Comparison of ENCODE assay signal across 8 mouse cellular contexts in genomic region chr13:49127844-49128631, GRCm38 (mm10). TPM values are rescaled to one million over a fixed set of nuclear protein-coding genes. Genes with fewer than 3 reads are reported as not detected.
DNase-seq lines count a peak whose midpoint lies in the region; ATAC-seq lines count a peak whose summit lies in the region.

No protein-coding gene starts in this region.

- no peaks in the 10 kb centered on the region for H3K36me3 ChIP-seq in neural tube, embryonic 12.5 days

- WGBS in neural tube, embryonic 12.5 days: 43% methylated on average over 15 of the region's 15 CpGs

- peaks cover 59% of the 10 kb centered on the region for H3K4me1 ChIP-seq in neural tube, embryonic 12.5 days

- DNase-seq in cerebellum, adult 11-12 months: peak; percentile 58
- no peak for DNase-seq in cerebellum, postnatal 4 days (ENCODE audit: low spot score in 2 of 2)
- no peak for DNase-seq in neural tube, embryonic 10.5 days (ENCODE audit: extremely low spot score, low spot score)
- DNase-seq in left cerebral cortex, postnatal 25 days (ENCODE audit: low spot score in 2 of 2): peak; percentile 49 to 83
- no peak for DNase-seq in spleen, postnatal 14 days (ENCODE audit: low spot score in 2 of 2)
- DNase-seq in layer of hippocampus, postnatal 10 days (ENCODE audit: low spot score in 2 of 2): no peak
- no peak for DNase-seq in adrenal gland, adult 8-10 months

- peak overlapping the region; percentile 20 for H3K4me2 ChIP-seq in neural tube, embryonic 12.5 days (replicated peaks)

- H3K27ac ChIP-seq in neural tube, embryonic 12.5 days: no peak overlapping the region

- H3K9me3 ChIP-seq in neural tube, embryonic 12.5 days: no peaks in the 10 kb centered on the region

- H3K4me3 ChIP-seq in neural tube, embryonic 12.5 days: no peak overlapping the region

- ATAC-seq in neural tube, embryonic 12.5 days (ENCODE audit: low FRiP score, low read depth): no peak

- H3K27me3 ChIP-seq in neural tube, embryonic 12.5 days (replicated peaks): no peaks in the 10 kb centered on the region

- intact Hi-C loops in left cerebral cortex, postnatal 25 days (cut with DNase I): no loop called here

- H3K9ac ChIP-seq in neural tube, embryonic 12.5 days: no peak overlapping the region

RNA-seq across cellular contexts. Expression of gene Wnk2, which starts 19.8 kb away (rescaled TPM):
- 16.4 and 17.2 TPM in 2 replicates for polyA plus RNA-seq in neural tube, embryonic 12.5 days (2016; fragmentation: Nextera tagmentation; extraction: Ambion mirVana)
- 100 to 1,000 TPM; 111 to 115 TPM for total RNA-seq in left cerebral cortex, postnatal 25 days (2021)
- total RNA-seq in layer of hippocampus, postnatal 10 days (2021): 10 to 100 TPM; 88.6 to 98.8 TPM
- 1 to 10 TPM; 2.8 to 5.9 (median 5.0) TPM for total RNA-seq in adrenal gland, adult 8-10 months (2022)

RNA-seq across cellular contexts. Expression of gene Ninj1, which starts 59.2 kb away (rescaled TPM):
- polyA plus RNA-seq in neural tube, embryonic 12.5 days (2016; fragmentation: Nextera tagmentation; extraction: Ambion mirVana): 18.5 and 21.0 TPM in 2 replicates
- total RNA-seq in left cerebral cortex, postnatal 25 days (2021): 10 to 100 TPM; 16.3 to 24.0 TPM
- total RNA-seq in layer of hippocampus, postnatal 10 days (2021): 10 to 100 TPM; 23.3 to 24.5 TPM
- 10 to 100 TPM; 55.5 to 58.6 (median 58.0) TPM for total RNA-seq in adrenal gland, adult 8-10 months (2022)

Comparison
In these comparisons a context has a peak if more than half of its experiments do, and no peak if none do; other contexts are left out.
1. DNase-seq: peak in cerebellum, adult 11-12 months (single experiment) and left cerebral cortex, postnatal 25 days (2 of 2); none in cerebellum, postnatal 4 days (0 of 2), neural tube, embryonic 10.5 days (single experiment), spleen, postnatal 14 days (0 of 2), layer of hippocampus, postnatal 10 days (0 of 2) and adrenal gland, adult 8-10 months (single experiment).
2. RNA of gene Wnk2, which starts 19.8 kb away (total RNA-seq): 111 to 115 TPM in left cerebral cortex, postnatal 25 days and 88.6 to 98.8 TPM in layer of hippocampus, postnatal 10 days; 2.8 to 5.9 TPM in adrenal gland, adult 8-10 months; every median in the first group is over 10 times any median in the second.